Mouse (Mus musculus) cerebellum, adult 9-10 months (tissue): Measurements from ENCODE around the gene Cldn20.

ENCODE experiments used
- DNase-seq: peaks from one replicate; pipeline ENCODE4 v3.0.0; 2022

Gene Cldn20

GRCm38 (mm10) chr17:3532254-3532653 lies at the start of gene Cldn20:
Cldn20 (plus strand) TSS chr17:3532554.
- DNase-seq = no peak

GRCm38 (mm10) chr17:3483091-3483490 lies 49.3 kb upstream of the Cldn20 start:
- DNase-seq = no peak

GRCm38 (mm10) chr17:3485851-3486250 lies 46.5 kb upstream of the Cldn20 start:
- no peak for DNase-seq

- no peak for DNase-seq
Measured at GRCm38 (mm10) chr17:3487211-3487610, 45.1 kb upstream of the Cldn20 start.

DNA sequence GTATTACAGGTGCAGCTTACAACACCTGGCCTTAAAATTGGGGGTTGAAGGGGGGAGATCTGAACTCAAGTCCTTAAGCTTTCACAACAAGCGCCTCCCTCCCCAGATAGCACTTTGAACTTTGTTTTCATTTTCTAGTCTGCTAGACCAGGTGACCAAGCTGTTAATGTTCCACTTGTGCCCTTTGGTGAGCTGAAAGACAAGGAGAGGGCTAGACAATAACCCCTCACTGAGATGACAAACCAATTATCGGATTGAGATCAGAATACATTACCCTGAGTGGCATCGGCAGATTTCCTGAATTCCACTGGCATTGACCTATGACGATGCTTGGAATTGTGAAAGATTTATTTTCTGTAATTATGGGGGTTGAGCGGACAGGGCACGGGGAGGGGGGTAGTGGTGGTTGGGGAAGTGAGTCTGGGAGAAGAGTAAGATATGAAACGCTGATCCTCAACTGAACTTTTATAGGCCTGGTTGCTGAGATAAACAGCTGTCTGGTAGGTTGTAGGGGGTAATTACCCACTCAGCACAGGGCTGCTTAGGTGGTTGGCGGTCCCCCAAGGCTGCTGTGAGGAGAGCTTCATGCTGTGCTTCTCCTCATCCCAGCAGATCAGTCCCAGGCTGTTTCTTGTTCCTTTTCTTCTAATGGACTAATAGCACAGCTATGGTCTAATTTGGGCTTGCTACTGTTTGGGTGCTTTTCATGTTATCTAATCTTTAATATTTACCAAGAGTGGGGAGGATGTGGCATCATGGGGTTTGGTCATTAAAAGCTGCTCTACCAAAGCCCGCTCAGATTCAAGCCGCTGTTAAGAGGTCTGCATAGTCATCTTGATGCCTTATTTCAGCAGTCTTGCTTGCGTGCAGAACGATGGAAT lies 44.4 kb upstream of the Cldn20 start:
- no peak for DNase-seq

DNA sequence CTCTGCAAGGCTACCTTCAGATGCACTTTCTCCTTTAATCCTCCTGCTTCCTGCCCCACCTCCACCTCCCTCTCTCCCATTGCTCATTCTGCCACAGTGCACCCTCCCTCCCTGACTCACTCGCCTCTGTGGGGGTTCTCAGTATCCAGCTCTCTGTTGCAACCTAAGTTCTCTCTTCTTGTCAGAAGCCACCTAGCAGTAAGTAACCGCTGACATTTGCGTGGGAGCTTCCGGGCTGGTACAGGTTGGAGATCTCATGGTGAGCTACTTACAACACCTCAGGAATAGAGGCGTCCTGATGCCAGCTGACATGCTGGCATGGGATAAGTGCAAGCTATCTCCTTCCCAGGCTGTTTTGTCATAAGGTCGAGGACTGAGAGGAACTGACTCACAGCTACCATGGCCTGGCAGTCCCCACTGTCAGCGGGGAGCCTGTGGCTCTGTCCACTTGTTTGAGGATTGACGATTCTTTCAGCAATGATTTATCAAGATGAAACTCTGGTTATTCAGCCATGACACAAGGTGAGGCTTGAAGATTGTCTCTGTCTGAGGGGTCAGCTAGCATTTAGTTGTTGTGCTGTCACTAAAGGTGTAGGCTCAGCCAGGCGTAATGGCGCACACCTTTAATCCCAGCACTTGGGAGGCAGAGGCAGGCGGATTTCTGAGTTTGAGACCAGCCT lies 42.0 kb upstream of the Cldn20 start:
- no peak for DNase-seq

GRCm38 (mm10) chr17:3491065-3491464 lies 41.3 kb upstream of the Cldn20 start:
- no peak for DNase-seq

DNA sequence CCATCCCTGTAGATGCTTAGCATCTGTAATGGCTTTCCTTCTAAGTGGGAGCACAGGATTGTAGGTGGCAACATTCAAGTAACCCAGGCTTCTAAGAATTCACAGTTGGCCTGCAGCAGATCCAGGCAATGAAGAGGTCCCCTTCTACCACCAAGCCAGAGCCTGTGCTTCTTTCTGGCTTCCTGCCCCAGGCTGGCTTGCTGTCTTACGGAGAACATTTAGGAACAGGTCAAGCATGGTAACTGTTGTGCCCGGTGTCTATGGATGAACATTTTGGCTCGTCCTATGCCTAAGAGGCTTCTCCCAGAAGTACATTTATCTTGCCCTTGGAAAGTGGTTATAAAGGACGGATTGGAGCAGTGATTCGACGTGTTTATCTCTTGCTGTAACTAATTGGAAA lies 40.7 kb upstream of the Cldn20 start:
- no peak for DNase-seq

GRCm38 (mm10) chr17:3495576-3495975 lies 36.8 kb upstream of the Cldn20 start:
- no peak for DNase-seq

DNA sequence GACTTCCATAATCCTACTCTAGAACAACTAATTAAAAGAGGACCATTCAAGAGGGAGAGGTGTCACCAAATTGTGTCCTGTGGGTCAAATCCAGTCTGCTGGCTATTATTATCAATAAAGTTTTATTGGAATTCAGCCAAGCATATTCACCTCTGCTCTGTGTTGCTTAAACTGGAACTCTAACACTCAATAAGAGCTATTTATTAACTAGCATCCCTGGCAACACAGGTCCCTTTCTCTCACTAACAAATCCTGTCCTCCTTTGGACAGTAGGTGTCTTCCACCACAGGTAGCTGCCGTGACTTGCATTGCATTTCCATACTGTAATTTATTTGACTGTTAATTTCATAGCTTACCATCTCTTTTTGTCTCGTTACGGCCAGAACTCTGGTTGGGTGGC lies 36.3 kb upstream of the Cldn20 start:
- no peak for DNase-seq

GRCm38 (mm10) chr17:3498086-3498485 lies 34.3 kb upstream of the Cldn20 start:
- no peak for DNase-seq

DNA sequence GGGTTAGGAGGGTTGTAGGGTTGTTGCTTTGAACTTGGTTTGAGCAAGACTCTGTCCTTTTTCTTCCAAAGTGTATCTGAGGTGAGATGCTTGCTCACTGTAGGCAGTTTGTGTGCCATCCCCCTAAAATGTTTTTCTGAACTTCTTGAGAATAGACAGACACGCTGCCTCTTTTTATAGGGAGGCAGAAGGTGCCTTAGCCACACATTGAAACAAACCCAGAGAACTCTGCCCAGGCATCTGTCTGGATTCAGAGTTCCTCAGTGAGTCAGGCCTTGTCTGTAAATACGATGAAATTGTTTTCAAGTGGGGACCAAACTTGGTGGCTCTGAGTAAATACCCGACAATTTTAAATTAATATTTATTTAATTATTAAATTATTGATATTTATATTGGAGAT lies 33.8 kb upstream of the Cldn20 start:
- DNase-seq = no peak

DNA sequence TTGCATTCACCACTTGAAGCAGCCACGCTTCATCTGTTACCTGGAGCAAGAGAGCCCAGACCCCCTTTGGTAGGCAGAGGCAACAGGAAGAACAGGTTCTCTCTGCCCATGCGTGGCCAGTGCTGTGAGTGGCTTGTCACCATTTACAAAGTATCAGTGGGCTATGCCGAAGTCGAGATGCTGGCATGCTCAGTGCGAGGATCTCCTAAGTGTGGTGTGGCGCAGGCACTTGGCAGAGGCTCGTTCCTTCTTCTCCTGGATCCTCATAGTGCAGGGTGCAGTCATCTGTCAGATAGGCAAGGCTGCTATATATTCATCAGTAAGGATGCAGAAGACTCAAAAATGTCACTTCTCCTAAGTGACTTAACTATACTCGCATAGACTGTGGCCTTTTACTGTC lies 32.9 kb upstream of the Cldn20 start:
- no peak for DNase-seq

- no peak for DNase-seq
Measured at GRCm38 (mm10) chr17:3500076-3500475, 32.3 kb upstream of the Cldn20 start.

GRCm38 (mm10) chr17:3500936-3501335 lies 31.4 kb upstream of the Cldn20 start:
- DNase-seq = no peak

DNA sequence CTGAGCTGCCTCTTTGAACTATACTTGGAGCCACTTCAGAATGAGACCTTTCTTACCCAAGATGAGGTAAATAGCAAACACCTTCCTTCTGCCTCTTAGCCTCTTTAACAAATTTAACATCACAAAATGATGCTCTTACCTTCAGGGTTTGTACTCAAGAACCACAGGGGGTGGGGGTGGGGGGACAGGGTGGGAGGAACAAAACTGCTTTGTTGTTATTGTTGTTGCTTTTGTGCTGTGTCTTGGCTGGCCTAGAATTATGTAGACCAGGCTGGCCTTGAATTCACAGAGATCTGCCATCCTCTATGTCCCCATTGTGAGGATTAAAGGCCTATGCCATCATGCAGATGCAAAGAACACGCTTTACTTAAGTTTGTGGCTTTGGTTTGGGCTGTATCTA lies 26.6 kb upstream of the Cldn20 start:
- no peak for DNase-seq

- no peak for DNase-seq
Measured at GRCm38 (mm10) chr17:3506508-3506907, 25.8 kb upstream of the Cldn20 start.

DNA sequence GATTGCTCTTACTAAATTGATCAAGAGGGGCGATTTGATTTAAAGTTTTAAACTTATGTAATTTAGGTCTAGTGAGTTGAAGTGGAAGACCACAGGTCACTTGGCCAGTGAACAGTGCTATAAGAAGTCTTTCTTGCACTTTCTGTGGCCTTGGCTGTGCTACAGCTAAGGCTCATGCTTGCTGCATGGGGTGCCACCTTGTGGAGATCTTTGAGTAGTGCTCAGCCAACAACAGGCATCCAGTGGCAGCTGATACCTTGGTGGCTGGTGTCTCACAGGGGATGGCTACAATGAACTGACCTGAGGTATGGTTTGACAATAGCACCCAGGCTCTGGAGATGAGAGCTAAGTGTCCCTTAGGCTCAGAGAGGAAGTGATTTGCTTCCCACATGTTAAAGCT lies 22.5 kb upstream of the Cldn20 start:
- DNase-seq = peak; percentile 57

GRCm38 (mm10) chr17:3514316-3514715 lies 18.0 kb upstream of the Cldn20 start:
- no peak for DNase-seq

DNA sequence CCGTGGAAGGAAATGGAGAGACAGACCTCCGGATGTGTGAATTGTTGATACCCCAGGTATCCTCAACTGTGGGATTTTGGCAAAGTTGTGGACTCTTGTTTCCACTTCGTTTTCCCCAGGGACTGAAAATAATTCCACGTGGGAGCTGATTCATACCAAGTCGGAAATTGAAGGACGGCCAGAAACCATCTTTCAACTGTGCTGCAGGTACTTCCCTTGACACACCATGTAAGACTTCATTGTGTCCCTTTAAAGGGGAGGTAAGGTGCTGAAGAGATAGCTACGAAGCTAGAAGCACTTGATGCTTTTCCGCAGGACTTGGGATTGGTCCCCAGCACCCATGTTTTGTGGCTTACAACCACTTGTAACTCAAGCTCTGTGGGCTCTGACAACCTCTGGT lies 16.5 kb upstream of the Cldn20 start:
- no peak for DNase-seq

DNA sequence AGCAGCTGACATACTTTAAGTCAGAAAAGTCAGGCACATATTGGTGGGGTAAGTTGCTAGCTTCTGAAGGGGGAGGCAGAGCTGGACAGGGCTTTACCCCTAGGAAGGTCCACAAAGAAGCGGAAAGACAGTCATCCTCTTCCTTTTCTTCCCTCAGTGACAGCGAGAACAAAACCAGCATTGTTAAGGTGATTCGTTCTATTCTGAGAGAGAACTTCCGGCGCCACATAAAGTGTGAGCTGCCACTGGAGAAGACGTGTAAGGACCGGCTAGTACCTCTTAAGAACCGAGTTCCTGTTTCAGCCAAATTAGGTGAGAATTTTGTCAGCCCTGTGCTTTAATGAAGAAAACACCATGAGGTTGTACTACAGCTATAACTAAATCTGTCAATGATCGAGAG lies 15.9 kb upstream of the Cldn20 start:
- no peak for DNase-seq

DNA sequence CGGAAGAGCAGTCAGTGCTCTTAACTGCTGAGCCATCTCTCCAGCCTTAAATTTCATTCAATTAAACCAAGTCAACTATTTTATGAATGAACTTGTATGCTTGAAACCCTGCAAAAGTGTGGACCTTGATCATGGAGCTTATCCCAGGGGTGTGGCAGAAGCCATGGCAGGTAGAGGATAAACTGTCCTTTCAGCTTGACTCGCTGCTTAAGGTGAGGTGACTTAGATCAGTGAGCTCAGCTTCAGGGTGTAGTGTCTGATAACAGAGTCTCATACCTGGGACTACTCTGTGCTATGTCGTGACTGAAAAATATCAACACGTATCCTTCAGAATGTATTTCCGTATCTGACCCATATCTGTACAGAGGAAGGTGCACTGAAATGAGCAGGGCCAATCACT lies 12.0 kb upstream of the Cldn20 start:
- DNase-seq = no peak

- no peak for DNase-seq
Measured at GRCm38 (mm10) chr17:3527841-3528471, 4.4 kb upstream of the Cldn20 start.

DNA sequence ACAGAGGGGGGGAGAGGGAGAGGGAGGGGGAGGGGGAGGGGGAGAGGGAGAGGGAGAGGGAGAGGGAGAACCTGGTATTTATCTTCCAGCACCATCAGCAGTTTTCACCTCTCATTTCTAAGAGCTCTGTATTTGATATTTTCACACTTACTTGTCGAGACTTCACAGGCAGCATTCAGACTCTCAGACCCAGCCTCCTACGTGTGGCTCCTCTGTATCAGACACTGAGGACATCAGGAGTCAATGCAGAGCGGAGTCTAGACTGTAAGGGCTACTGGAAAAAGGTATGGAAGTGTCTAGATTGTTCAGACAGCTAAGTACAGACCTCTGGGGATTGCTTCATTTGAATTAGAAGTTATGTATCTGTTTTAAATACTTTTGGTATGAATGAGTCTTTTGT lies 2.8 kb upstream of the Cldn20 start:
- no peak for DNase-seq
